Mouse (Mus musculus) regulatory T cell (primary cell): ENCODE data around the gene Acsm5.

Experiments used
- in situ Hi-C: fragments of 300-600 bp; cut with MboI, MseI; formaldehyde crosslinking; loops from one replicate; pipeline ENCODE4 v1.15.1; 2025; ENCODE audit warnings: high pct_unique_total_duplicates

Gene Acsm5

DNA sequence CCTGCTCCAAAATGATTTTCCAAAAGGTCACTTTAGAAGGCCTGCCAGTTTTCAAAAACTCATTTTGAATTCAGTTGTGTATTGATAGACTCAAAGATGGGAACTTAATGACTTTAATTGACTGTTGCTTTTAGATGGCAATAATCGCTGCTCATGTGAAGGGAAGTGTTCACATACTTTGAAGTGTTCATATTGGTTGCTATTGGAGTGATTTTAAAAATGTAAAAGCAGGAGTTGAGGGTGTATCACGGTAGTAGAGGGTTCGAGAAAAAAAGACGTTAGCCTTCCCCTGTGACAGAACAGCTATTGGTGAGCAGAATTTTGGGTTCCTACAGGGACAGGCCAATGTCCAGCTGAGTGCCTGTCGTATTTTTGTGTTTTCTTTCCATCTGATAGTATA is at the start of gene Acsm5:
Gene Acsm5, plus strand, starts transcription at position 301 of the 400 bp plus-strand sequence.
- in situ Hi-C loops, result loop anchor here (5.0 kb wide), 1 partner anchor 752 kb away; no protein-coding TSS in a partner anchor

DNA sequence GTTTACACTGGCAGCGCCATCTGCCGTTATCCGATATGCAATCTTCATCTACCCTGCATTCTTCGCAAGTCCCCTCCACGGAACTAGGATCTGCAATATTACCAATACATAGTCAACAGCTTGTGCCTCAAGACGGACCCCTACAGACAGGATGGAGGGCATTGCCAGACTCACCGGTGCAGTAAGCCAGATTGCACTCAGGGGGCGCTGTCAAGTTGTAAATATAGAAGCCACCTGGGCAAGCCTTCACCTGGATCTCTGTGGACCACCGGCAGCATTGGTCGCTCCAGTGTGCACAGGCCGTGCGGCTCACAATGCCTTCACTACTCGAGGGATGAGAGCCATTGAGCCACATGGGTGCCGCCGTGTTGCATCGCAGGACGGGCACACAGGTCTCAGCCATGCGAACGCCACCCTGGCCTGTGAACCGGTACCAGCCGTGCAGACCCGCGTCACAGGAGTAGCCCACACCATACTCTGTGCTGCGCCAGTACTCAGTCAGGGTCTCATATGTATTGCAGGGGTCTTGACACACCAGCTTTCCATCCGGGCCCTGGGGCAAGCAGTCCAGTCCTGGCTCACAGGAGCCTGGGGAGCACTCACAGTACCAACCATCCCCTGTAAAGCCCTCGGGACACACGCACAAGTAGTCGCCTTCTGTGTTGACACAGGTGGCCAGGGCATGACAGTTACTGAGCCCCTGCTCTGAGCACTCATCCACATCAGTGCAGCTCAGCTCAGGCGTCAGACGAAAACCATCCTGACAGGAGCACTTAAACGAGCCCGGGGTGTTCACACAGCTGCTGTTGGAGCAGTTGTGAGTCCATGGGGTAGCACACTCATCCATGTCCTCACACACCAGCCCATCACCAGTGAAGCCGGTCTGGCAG is 42.5 kb upstream of the Acsm5 start:
- in situ Hi-C loops, result no loop called here

DNA sequence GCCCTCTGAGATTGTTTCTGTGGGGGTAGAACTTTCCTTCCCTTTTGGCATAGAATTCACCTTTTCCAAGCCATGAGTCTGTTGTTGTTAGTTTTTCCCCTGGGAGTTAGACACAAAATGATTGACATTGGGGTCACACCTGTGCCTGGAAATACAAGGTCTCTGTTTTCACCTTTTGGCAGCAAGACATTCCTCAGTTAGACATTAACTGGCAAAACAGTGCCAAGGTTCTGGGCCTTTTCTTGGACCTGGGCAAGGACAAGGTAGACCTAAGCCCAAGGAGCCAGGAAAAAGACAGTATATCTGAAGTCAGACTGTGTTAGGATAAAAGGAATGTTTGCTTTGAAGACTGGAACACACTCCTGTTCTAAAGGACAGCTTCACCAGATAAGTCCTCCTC is 40.0 kb upstream of the Acsm5 start, which contains the start of gene Umod:
Gene Umod, minus strand, starts transcription at position 27 of the 400 bp plus-strand sequence.
- in situ Hi-C loops, result no loop called here

DNA sequence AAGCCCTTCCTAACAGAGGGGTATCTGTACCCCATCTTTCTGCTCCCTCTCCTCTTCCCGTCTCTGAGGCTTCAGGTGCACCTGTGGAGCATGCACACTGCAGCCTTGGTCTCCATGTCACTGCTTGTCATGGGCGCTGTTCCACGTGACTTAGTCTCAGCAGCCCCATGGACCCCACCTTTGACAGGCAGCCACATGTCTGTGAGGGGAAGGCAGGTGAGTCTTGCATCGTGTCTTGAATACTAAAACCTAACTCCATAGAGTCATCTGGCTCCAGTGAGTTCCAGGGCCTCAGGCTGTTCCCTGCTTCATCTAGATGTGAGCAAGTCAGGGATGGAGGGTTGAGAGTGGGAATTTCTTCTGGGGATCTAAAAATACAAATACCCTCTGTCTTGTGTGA is 35.1 kb upstream of the Acsm5 start:
- in situ Hi-C loops, result loop anchor here (5.0 kb wide), 1 partner anchor 48 kb away; no protein-coding TSS in a partner anchor

DNA sequence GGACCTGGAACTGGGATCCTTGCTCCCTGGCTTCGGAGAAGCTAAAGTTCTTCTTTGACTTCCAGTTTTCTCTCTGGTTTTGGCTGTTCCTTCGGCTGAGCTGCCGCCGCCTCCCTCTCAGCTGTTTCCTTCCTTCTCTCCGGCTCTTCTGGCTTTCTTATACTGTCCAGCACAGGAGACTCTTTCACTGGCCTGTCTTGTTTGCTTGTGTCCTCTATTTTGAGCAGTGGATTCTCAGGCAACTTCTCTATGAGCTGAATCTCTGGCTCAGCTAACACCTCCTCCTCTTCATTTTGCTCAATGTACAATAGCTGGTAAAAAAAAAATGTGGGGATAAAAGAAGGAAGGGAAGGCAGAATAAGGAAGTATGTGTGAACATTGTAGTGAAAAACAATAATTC is 32.6 kb upstream of the Acsm5 start:
- in situ Hi-C loops, result loop anchor here (5.0 kb wide), 1 partner anchor 96 kb away; no protein-coding TSS in a partner anchor

DNA sequence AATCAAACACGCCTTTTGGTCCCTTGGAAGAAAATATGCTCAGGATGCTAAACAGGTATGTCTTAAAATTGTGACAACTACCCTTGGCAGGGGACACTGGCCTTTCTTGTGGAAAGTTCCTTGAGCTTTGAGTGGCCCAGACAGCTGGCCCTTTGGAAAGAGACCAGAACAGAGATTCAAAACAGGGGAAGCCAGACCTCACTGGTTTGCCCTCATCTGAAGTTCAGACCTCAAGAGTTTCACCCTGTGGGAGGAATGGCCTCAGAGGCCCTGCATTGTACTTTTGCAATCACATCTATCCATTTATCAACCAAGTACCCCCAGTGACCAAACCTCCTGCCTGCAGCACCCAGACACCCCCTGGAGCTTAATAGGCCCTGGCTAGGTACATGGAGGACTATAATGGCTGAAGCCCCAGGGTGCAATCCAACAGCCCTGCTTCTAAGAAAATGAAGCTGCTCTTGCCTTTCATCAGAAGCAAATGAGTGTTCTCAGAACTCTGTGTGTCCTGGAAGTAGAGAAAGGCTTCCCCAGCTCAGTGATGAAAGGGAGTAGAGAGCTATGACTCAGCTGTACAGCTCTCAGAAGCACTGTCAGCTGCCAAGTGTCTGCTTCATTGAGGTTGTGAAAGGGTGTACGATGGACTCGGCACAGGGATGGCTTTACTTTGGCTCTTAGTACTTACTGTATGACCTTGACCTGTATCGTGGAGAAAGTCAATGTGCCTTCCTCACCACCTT is 29.1 kb upstream of the Acsm5 start:
- in situ Hi-C loops, result loop anchor here (10.0 kb wide), 1 partner anchor 1505 kb away; no protein-coding TSS in a partner anchor

DNA sequence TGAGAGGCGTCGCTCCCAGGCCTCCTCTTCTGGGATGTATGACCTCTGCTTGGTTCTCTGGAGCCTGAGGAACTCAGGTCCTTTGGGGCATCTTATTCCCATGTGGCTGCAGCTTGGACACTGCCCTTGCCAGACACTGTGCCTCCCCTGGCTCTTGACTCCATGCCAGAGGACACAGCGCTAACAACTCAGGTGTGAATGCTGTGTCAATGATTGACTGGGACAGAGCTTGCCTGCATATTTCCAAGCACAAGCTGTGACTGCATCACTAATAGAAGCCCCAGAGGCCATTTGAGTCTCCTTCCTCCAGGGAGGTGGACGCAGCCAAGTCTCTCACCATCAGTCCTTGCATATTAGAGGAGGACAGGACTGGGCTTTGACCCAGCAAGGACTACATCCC is 8.1 kb upstream of the Acsm5 start:
- in situ Hi-C loops, result loop anchor here (5.0 kb wide), 1 partner anchor 499 kb away; no protein-coding TSS in a partner anchor

DNA sequence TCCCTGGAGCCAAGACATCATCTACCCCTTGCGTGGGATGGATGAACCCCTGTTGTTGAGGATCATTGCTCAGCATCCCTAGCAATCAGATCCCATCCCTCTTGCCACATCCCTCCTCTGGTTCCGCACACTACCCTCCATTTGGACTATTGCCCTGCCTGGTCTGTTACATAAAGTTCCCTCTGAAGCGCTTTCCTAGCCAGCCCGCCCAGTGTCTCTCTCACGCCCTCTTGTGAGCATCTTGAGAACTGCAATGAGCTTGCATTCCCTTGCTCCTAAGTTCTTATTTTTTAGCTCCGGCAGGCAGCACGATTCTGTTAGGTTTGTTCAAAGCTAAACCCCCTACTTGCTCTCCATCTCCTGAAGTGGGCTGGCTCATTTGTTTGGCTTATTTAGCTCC is 6.2 kb upstream of the Acsm5 start:
- in situ Hi-C loops, result loop anchor here (5.0 kb wide), 1 partner anchor 501 kb away; no protein-coding TSS in a partner anchor

DNA sequence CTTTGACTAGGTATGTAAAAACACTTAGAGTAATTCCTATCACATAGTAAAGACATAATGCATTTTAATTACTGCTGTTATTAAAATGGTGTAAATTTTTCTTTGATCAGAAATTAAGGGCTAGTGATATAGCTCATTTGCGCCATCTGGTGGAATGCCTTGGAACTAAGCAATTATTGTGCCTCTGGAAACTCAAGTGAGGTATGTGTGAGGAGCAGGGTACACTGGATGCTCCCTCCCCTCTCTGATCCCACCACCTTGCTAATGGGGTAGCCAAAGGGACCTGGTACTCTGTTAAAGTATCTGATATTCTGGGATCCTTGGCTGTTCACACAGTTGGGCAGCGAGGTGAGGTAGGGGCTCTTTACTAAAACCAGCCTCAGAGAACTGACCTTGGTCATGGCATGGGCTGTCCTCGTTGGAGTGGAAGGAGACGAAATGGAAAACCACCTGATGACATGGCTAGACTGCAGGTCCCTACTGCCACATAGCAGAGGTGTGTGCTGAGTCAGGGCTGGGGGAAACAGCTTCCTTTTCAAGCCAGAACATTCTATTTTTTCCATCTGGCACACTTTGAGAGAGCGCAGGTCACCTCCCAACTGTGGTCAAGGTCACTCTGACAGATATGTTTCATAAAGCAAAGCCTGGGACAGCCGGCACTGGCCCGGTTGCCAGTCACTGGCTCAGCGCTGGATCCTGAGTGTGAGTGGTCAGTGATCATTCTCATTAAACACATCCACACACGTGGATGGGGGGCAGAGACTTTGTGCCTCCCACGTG is 3.6 kb upstream of the Acsm5 start:
- in situ Hi-C loops, result loop anchor here (5.0 kb wide), 1 partner anchor 748 kb away; no protein-coding TSS in a partner anchor

DNA sequence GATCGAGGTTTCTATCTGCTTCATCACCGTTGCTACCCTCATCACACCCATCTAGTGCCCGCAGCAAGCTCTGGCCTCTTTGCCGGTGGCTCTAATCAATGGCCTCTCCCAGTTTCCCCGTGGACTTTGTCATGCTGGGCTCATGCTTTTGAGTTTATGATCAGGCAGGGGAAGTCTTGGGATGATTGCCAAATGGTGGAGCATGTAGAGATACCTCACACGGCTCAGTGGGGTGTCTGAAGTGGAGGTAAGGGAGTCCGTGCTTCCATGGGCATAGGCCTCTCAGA is 3.0 kb upstream of the Acsm5 start:
- in situ Hi-C loops, result loop anchor here (5.0 kb wide), 1 partner anchor 749 kb away; no protein-coding TSS in a partner anchor

DNA sequence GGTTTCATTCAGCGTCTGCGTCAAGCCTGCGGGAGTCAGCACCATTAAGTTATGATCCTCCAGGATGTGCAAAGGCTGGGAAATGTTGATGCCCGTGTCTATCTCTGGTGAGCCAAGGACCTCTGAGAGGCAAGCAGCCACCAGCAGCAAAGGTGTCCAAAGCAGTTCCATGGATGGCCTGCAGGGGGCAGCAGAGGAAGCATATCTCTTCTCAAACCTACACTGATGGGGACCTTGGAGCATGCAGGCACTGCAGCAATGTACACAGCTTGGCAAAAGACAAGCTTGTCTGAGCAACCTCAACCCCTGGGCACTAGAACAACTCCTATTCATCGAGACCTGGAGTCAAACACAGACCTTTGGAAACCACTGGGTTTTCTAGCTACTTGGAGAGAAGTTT is 391 bp downstream of the Acsm5 start:
- in situ Hi-C loops, result loop anchor here (5.0 kb wide), 1 partner anchor 752 kb away; no protein-coding TSS in a partner anchor

DNA sequence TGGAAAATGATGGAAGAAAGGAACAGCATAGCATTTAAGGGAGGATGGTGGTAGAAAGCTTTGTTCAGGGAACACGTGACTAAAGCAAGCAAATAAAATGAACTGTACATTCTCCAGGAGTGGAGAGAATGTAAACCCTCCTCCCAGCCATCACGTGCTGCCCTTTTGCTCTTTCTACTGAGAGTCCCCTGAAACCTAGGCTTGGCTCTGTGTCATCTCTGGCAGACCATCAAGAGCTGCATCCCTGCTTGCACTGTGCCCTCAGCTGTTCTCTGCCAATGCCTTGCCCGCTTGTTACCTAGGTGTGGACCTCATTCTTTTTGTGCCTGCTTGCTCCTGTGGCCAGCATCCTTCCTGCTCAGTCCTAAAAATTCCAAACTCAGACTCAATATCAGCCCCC is 2.6 kb downstream of the Acsm5 start:
- in situ Hi-C loops, result no loop called here

DNA sequence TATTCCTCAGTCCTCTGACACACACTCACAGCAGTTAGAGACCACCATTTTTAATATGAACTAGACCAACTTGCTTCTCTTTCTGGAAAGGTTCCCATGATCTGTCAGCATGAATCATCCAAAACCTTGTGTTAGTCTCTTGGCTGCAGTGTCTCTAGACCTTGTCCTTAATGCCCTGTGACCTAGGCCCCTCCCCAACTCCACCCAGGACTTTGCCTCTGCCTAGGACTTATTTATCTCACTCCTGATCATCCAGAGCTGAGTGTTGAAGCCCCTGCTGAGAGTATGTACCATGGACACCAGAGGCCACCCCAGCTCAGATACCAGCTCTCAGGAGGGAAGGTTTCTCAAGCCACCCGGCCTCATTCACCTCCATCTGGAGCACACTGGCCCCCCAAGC is 3.1 kb downstream of the Acsm5 start:
- in situ Hi-C loops, result no loop called here

DNA sequence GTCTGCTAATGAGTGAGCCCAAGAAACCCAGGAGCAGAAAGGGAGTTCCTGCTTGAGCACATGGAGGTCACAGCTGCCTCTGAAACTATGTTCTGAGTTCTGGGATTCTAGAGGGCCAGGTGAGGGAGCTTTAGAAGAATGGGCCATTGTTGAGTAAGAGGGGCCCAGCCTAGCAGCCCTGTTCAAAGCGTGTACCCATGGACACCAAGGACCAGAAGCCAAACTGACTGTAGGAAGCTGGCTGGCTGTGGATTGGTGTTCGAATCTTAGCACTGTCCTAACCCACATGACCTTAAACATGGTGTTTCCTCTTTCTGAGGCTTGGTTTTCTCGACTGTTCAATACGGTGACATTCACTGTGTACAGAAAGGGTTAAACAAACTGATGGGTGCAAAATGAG is 4.1 kb downstream of the Acsm5 start, which contains the start of gene Pdilt:
Gene Pdilt, minus strand, starts transcription at position 101 of the 400 bp plus-strand sequence.
- in situ Hi-C loops, result no loop called here

DNA sequence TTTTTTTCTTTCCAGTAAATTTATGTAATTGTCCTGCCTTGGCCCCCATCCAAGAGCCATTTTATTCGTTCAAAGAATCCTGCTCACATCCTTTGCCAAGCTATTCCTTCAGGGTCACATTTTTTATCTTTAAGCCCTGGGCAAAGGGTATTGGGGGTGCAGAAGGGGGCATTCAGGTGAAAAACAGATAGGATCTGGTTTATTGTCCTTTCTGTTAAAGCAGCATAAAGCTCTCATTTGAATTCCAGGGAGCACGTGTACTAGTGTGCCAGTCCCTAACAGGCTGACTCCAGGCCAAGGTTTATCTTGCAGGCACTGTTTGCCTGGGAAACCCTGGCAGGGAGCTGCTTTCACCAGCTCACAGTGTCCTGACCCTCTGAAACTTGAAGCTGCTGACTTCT is 6.6 kb downstream of the Acsm5 start:
- in situ Hi-C loops, result no loop called here

DNA sequence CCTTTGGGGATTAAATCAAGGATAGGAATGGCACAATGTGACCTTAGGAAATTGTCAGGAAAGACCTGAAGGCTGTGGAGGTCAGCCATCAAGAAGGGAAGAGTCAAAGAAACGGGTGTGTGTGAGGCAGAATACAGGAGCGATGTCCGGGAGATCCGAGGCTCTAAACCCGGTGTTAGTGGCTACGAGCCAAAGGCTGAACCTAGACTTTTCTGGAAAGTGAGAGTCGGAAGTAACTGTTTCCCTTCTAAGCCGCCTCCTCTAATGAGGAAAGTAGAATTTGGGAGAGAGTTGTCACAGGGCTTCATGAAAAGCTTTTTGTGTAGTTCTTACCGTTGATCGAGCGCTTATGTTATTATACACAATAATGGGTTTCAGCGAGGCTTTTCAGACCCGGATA is 7.2 kb downstream of the Acsm5 start:
- in situ Hi-C loops, result no loop called here

DNA sequence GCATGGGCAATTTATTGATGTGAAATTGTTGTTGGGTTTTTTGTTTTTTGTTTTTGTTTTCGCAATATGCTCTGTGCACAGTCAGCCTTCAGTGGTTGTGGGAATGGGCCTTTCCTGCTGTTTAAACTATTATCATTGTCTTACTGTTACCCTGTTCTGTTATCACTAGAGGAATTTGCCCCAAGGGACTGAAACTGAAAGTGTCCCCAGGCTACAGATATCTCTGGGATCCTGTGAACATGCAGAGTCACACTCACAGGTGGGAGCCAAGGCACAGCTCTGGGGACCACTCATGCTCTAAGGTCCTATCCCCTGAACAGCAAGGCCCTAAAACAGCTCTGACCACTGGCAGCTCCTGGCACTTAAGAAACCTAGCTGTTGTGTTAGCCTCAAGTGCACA is 7.9 kb downstream of the Acsm5 start:
- in situ Hi-C loops, result no loop called here

DNA sequence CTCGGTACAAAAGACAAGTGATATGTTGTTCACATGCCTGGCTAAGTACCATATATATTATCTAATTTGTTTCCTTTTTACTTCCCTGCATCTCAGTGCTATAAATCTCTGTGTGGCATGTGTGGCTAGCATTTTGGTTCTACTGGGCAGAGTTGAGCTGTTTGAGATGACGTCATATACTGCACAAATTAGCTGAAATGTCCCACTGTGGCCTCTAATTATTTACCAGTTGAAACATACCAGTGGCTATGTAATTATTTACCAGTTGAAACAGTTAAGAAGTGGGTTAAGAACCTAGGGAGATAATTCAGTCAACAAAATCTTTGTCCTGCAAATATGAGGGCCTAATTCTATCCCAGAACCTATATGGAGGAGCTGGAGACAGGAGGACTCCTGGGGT is 8.3 kb downstream of the Acsm5 start:
- in situ Hi-C loops, result no loop called here

DNA sequence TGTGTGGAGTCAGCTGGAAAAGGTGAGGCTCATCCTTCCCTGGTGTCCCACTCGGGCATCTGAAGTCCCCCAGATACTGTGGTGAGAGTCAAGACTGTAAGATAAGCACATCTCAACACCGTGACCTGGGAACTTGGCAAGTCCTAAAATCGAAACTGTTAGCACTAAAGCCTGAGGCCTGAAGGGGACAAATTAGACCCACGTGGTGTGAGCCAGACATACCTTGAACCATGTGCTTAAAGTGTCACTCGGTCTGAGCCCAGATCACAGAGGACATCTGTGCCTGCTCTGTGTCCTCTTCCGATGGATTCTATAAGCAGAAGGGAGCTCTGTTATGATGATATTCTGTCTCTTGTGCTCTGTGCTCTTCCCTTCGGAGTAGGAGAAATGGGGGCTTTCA is 9.4 kb downstream of the Acsm5 start:
- in situ Hi-C loops, result no loop called here

DNA sequence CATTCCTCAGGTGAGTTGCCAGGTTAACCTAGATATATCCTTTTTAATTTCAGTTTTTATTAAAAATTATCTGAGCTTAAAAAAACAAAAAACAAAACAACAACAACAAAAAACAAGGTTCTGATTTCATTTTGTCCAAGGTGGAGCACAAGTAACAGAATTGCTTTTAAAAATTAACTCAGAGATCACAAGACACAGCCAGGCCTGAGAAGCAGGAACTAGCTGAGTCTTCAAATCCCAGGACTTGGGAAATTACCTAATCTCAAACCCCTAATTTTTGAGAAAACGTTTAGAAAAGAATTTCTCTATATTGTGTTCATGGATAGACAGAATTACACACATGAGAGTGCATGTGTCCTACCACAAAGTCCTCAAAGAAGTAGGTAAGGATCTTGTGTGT is 13.7 kb downstream of the Acsm5 start:
- in situ Hi-C loops, result loop anchor here (5.0 kb wide), 1 partner anchor 51 kb away; no protein-coding TSS in a partner anchor

DNA sequence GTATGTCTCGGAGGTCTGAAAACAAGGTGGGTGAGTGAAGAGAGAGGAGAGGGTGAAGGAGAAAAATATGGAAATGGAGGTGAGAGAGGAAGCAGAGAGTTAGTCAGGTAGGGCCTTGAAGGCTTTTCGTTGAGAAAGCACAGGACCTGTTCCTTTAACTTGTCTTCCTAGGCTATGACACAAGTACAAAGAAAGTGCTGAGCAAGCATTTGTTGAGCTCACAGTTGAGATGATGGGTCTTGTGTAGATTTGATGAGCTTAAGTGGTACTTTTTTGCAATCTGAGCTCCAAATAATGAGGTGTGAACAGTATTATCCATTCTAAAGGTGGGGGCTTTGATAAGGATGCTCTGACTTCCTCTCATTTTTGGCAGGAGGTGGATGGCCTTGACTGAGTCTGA is 15.1 kb downstream of the Acsm5 start:
- in situ Hi-C loops, result loop anchor here (5.0 kb wide), 1 partner anchor 52 kb away; no protein-coding TSS in a partner anchor
